Mouse (Mus musculus): ENCODE measurements at regions not wholly inside any gene's neighbourhood (a gene's known extent, or its start where the extent isn't known, plus 50 kb on each side); places are given as distances from the start of the nearest gene placed in this dataset.
A peak's percentile ranks its signal among the peaks of the same experiment; 100 is the strongest.

DNA sequence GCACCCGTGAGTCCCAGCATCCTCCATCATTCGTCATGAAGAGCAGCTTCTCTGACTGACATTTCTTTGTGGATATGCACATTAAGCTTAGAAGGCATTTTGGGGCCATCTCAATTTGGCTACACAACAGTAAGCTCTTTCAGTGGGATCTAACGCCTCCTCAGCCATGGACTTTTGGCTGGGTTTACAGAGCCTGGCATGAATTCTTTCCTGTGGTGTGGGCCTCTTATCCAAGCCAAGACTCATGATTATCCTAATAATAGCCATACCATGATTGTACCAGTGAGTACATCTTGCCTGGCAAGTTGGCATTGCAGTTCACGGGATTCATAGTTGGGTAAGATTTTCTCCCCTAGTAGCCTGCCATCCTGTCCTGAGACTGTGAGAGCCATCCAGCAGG, 126.3 kb downstream of the Dhrs2 start:
- intact Hi-C loops (cut with DNase I): no loop called here
- Histone ChIP-seq H3K27ac (no peak overlapping the region), H3K4me3 (no peak overlapping the region)
- no peak for DNase-seq
- no peak for TF ChIP-seq CTCF (IDR thresholded peaks at IDR 0.05)

DNA sequence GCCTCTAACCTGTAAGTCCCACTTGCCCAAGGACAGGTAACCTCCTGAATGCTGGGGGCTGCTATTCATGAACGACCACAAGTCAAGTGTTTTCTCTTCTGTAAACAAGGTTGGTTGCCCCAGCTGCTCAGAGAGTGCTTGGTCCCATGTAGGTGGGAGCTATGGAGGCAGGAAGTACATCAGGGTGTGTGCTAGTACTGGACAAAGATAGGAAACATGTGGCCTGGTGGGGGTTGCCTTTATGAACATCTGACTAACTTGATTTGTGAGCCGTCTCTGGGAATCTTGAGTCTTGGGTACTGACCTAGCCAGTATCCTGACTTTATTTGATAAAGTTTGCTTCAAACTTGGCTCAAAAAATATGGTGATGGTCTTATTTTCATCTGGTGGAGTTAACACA, 121.3 kb upstream of the Dhrs4 start:
- TF ChIP-seq CTCF (IDR thresholded peaks at IDR 0.05): no peak
- DNase-seq: no peak
- H3K4me3 ChIP-seq: no peak overlapping the region
- intact Hi-C loops (cut with DNase I): no loop called here
- no peak overlapping the region for H3K27ac ChIP-seq

DNA sequence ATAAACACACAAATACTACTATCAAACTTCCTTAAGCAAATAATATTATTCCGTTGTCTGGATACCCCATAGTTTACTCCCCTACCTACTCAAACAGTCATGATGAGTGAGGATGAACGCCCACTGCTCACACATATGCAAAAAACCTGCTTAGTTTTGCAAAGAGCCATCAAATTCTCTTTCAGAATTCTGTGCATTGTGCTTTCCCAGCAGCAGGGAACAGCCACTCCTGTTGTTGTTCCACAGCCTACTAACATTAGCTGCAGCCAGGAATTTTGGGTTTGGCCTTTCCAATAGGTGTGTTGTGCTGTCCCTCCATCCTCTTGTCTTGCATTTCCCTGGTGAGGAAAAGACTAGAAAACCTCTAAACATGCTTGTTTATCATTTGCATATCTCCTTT, 120.1 kb upstream of the Dhrs4 start:
- DNase-seq: no peak
- intact Hi-C loops (cut with DNase I): no loop called here

DNA sequence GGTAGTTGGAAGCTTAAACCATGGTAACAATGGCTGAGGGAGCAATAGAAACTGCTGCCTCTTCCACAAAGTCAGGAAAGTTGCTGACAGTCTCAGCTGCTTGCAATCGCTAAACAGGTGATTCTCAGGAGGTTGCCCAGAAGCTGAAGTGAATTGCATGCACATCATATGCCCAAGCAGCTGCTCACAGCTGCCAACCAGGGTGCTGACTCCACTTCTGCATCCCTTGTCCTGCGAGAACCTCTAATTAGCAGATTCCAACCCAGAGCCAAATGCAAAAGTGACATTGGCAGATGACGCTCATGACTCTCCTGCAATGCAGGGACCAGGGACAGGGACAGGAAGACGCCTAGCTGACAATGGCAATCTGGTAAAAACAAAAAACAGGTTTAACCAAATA, 116.2 kb upstream of the Dhrs4 start:
- no peak for DNase-seq
- intact Hi-C loops (cut with DNase I): no loop called here
- Histone ChIP-seq H3K27ac (no peak overlapping the region), H3K4me3 (no peak overlapping the region)
- no peak for TF ChIP-seq CTCF (IDR thresholded peaks at IDR 0.05)

More for the DNA sequence above, 120.1 kb upstream of the Dhrs4 start:
- no peak for TF ChIP-seq CTCF (IDR thresholded peaks at IDR 0.05)
- Histone ChIP-seq H3K4me3 (no peak overlapping the region), H3K27ac (no peak overlapping the region)

DNA sequence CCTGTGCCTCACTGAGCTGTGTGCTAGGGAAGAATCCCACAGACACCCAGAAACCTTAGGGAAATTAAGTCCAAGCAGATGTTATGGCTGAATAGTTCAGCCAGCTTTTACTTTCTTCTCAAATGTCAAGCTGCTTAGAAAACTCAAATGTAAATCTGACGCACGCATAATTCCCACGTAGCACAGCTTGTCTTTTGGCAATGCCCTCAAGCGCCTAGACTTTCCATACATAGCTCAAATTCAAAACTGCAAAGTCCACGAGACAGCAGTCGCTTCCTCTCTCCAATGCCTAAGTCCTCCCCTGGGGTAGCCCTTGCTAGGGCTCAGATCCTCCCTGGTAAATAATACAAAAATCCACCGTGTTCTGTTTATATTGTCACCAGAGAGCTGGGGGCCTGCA, 115.8 kb upstream of the Dhrs4 start:
- H3K27ac ChIP-seq: no peak overlapping the region
- H3K4me3 ChIP-seq: no peak overlapping the region
- no peak for TF ChIP-seq CTCF (IDR thresholded peaks at IDR 0.05)
- intact Hi-C loops (cut with DNase I): no loop called here
- DNase-seq: no peak

DNA sequence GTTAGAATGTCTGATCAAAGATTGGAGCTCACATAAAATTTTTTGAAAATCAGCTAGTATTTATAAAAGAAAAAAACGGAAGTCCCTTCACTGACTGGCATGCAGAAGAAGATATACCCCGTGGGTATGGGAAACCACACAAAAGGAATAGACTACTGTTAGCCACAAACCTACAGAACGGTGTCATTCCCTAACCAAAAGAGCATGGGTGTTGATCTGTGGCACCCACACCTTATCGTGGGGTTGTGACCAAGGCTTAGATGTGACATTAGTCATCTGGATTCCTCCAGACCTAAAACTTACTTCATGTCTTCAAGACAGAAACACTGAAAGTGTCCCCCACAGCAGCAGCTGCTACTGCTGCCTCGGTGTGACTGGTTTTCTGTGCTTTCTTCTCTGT, 108.2 kb upstream of the Dhrs4 start:
- no peak for TF ChIP-seq CTCF (IDR thresholded peaks at IDR 0.05)
- DNase-seq: no peak
- intact Hi-C loops (cut with DNase I): no loop called here

DNA sequence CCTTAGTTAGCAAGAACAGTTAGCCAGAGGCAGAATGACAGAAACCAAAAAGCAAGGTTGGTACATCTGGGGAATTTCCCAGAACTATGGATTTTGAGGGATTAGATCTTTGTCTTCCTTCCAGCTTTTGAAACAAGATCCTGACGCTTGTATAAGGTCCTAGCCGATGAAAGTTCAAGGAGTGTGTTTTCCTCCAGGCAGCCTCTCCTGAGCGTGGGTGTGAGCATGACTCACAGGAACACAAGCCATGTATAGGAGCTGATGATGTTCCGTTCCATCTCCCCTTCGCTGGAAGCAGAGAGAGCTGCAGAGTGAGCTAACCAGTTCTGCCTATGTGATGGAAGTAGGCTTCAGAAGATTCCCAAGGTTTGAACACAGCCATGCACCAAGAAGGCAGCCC, 105.6 kb upstream of the Dhrs4 start:
- TF ChIP-seq CTCF (IDR thresholded peaks at IDR 0.05): no peak
- intact Hi-C loops (cut with DNase I): no loop called here
- Histone ChIP-seq H3K4me3 (no peak overlapping the region), H3K27ac (no peak overlapping the region)
- DNase-seq: no peak

More for the DNA sequence above, 108.2 kb upstream of the Dhrs4 start:
- H3K27ac ChIP-seq: no peak overlapping the region
- no peak overlapping the region for H3K4me3 ChIP-seq

DNA sequence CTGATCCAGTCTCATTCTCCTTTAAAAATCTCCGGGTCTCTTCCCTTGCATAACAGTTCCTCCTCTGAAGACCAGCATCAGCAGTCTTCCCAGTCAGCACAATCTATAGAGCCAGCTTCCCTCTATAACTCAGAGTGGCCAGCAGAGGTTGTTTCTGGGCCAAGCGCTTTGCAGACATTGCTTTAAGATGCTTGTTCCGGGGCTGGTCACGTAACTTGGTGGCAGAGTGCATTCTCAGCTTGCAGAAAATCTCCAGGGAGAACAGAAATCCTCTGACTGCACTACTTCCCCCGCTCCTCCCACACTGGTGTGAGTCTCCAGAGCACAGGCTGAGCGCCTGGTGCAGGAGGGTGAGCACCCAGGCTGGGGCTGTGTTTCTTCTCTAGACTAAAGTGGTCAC, 91.8 kb upstream of the Dhrs4 start:
- intact Hi-C loops (cut with DNase I): no loop called here
- no peak for DNase-seq
- H3K27ac ChIP-seq: peak overlapping the region; percentile 54
- TF ChIP-seq CTCF (IDR thresholded peaks at IDR 0.05): peak; percentile 0; the same call in 1 of the 2 replicates
- H3K4me3 ChIP-seq: peak overlapping the region; percentile 4

DNA sequence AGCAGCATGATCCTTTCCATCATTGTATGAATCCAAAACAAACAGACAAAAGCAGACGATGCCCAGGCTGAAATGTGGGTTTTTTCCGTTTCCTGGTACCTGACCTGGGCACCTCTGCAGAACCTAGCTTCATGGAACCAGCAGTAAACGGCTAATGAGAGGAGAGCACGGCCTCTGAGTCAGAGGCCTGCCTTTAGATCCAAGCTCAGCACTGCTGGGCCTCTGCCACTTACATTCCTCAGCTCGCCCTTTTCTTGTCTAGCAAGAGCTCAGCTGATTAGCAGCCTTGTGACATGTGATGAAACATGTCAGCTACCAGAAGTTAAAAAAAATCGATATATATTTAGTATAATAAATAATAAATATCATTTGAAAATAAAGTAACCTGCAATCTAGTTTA, 91.2 kb upstream of the Dhrs4 start:
- TF ChIP-seq CTCF (IDR thresholded peaks at IDR 0.05): no peak
- intact Hi-C loops (cut with DNase I): no loop called here
- peak overlapping the region; percentile 54; the same call in 1 of the 2 replicates for H3K27ac ChIP-seq
- H3K4me3 ChIP-seq: no peak overlapping the region
- DNase-seq: peak; percentile 37

DNA sequence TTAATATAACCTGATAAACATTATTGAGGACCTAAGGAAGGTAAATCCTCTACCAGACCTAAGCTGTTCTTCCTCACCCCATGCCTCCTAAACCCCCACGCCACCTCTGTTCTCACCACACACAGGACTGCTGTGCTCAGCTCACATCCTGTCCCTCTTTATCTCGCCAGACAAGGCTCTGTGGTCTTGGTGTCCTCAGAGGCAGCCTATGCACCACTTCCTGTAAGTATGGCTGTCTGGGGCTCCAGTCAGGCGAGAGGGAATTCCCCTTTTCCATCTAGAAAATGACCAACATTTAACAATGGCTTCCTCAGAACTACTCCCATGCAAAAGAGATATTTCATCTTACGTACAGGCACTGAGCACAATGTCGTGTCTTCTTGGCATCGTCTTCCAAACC, 86.2 kb upstream of the Dhrs4 start:
- TF ChIP-seq CTCF (IDR thresholded peaks at IDR 0.05): no peak
- H3K27ac ChIP-seq: no peak overlapping the region

DNA sequence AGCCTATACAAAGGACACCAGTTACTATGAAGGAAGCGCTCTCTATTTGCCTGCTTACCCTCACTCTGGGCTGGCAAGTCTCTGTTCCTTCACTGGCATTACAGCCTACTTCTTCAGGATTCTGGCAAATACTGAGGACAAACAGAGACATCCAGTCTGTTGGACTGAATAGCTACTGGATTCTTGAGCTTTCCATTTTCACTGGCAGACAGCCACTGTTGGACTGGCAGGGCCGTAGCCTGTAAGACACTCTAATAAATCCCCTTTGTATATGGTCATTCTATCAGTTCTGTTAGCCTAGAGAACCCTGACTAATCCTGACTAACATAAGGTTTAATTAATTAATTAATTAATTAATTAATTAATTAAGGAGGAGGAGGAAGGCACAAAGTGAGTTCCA, 72.4 kb upstream of the Dhrs4 start:
- DNase-seq: no peak
- no peak overlapping the region for H3K4me3 ChIP-seq
- intact Hi-C loops (cut with DNase I): no loop called here
- no peak for TF ChIP-seq CTCF (IDR thresholded peaks at IDR 0.05)
- no peak overlapping the region for H3K27ac ChIP-seq

More for the DNA sequence above, 86.2 kb upstream of the Dhrs4 start:
- H3K4me3 ChIP-seq: no peak overlapping the region
- intact Hi-C loops (cut with DNase I): no loop called here
- DNase-seq: no peak
